ENCODE assay signal across 8 mouse cellular contexts in genomic region chr5:124551349-124552093, GRCm38 (mm10). TPM values are rescaled to one million over a fixed set of nuclear protein-coding genes. Genes with fewer than 3 reads are reported as not detected.
DNase-seq lines count a peak whose midpoint lies in the region; ATAC-seq and TF ChIP-seq lines count a peak whose summit lies in the region.
"Not testable (repeated sequence)": the region's sequence is repeated elsewhere in the genome, so short reads cannot be mapped to it uniquely, and the experiment has no call there.

No protein-coding gene starts in this region.

- DNase-seq in B cell, adult 2 months: peak; percentile 34
- not testable (repeated sequence) for DNase-seq in forebrain, embryonic 11.5 days (ENCODE audit: low spot score); kidney, adult 2 months
- DNase-seq in splenic B cell, adult 2 months (ENCODE audit: low read depth, low spot score): peak; percentile 36

- H3K9me3 ChIP-seq in forebrain, embryonic 11.5 days (ENCODE audit: control insufficient read depth, low read length); heart, embryonic 16.5 days (replicated peaks; ENCODE audit: control insufficient read depth, low read length); liver, embryonic 12.5 days (replicated peaks); midbrain, embryonic 13.5 days: not testable (repeated sequence)

- ATAC-seq in forebrain, embryonic 11.5 days (replicated peaks; ENCODE audit: low FRiP score); heart, embryonic 16.5 days (replicated peaks; ENCODE audit: extremely low read depth, insufficient read depth, low FRiP score); liver, embryonic 12.5 days; midbrain, embryonic 13.5 days: not testable (repeated sequence)

- WGBS in bone marrow, adult 2 months: 40% methylated on average over 5 of the region's 5 CpGs
- WGBS in forebrain, embryonic 11.5 days: 33% methylated on average over 5 of the region's 5 CpGs
- WGBS in heart, embryonic 16.5 days: 26% methylated on average over 5 of the region's 5 CpGs
- 35% methylated on average over 5 of the region's 5 CpGs for WGBS in kidney, adult 2 months
- 28% methylated on average over 5 of the region's 5 CpGs for WGBS in liver, embryonic 12.5 days (ENCODE audit: insufficient replicate concordance)
- 36% methylated on average over 5 of the region's 5 CpGs for WGBS in midbrain, embryonic 13.5 days

- H3K4me1 ChIP-seq in bone marrow, adult 2 months (ENCODE audit: control insufficient read depth, insufficient read depth, low read length); forebrain, embryonic 11.5 days (replicated peaks; ENCODE audit: control insufficient read depth, insufficient read depth, low read length); kidney, adult 2 months (ENCODE audit: control insufficient read depth, insufficient read depth, low read length): not testable (repeated sequence)
- peaks cover 12% of the 10 kb centered on the region; the same call in 1 of the 2 replicates for H3K4me1 ChIP-seq in heart, embryonic 16.5 days (ENCODE audit: control insufficient read depth, insufficient read depth, low read length)
- H3K4me1 ChIP-seq in liver, embryonic 12.5 days: peaks cover 21% of the 10 kb centered on the region
- peaks cover 17% of the 10 kb centered on the region for H3K4me1 ChIP-seq in midbrain, embryonic 13.5 days (replicated peaks)

- H3K4me3 ChIP-seq in bone marrow, adult 2 months (replicated peaks; ENCODE audit: control insufficient read depth, low read depth, low read length): peak overlapping the region; percentile 12
- peak overlapping the region; percentile 85 for H3K4me3 ChIP-seq in forebrain, embryonic 11.5 days (ENCODE audit: low read depth, low read length)
- H3K4me3 ChIP-seq in heart, embryonic 16.5 days (ENCODE audit: low read length): peak overlapping the region; percentile 81
- H3K4me3 ChIP-seq in kidney, adult 2 months (ENCODE audit: insufficient read depth, low read depth, low read length): 0 out of 2 replicates have a peak overlapping the region, but pooled peaks have one; percentile 9
- peak overlapping the region; percentile 91 for H3K4me3 ChIP-seq in liver, embryonic 12.5 days
- peak overlapping the region; percentile 88 for H3K4me3 ChIP-seq in midbrain, embryonic 13.5 days (replicated peaks)

- H3K9ac ChIP-seq in forebrain, embryonic 11.5 days (ENCODE audit: low read length): peak overlapping the region; percentile 79
- H3K9ac ChIP-seq in heart, embryonic 16.5 days (ENCODE audit: low read length): peak overlapping the region; percentile 79
- peak overlapping the region; percentile 80 for H3K9ac ChIP-seq in liver, embryonic 12.5 days
- peak overlapping the region; percentile 82; the same call in 1 of the 2 replicates for H3K9ac ChIP-seq in midbrain, embryonic 13.5 days (replicated peaks)

- H3K27me3 ChIP-seq in forebrain, embryonic 11.5 days (ENCODE audit: control insufficient read depth, insufficient read depth, low read length); heart, embryonic 16.5 days (ENCODE audit: control insufficient read depth, insufficient read depth, low read length); kidney, adult 2 months (replicated peaks; ENCODE audit: control insufficient read depth, insufficient read depth, low read length); liver, embryonic 12.5 days (replicated peaks); midbrain, embryonic 13.5 days; splenic B cell, adult 2 months (ENCODE audit: control insufficient read depth, insufficient read depth, low read length, poor library complexity, severe bottlenecking): not testable (repeated sequence)

- peak overlapping the region; percentile 74 for H3K4me2 ChIP-seq in forebrain, embryonic 11.5 days (ENCODE audit: low read depth, low read length, severe bottlenecking)
- H3K4me2 ChIP-seq in heart, embryonic 16.5 days (ENCODE audit: low read depth, low read length): peak overlapping the region; percentile 68
- peak overlapping the region; percentile 85 for H3K4me2 ChIP-seq in liver, embryonic 12.5 days
- peak overlapping the region; percentile 77 for H3K4me2 ChIP-seq in midbrain, embryonic 13.5 days (replicated peaks)

- not testable (repeated sequence) for H3K27ac ChIP-seq in bone marrow, adult 2 months (ENCODE audit: control insufficient read depth, insufficient read depth, low read depth, low read length, poor library complexity); forebrain, embryonic 11.5 days (ENCODE audit: low read depth, low read length); kidney, adult 2 months (ENCODE audit: insufficient read depth, low read depth, low read length); midbrain, embryonic 13.5 days
- H3K27ac ChIP-seq in heart, embryonic 16.5 days (ENCODE audit: low read length): peak overlapping the region; percentile 74
- peak overlapping the region; percentile 87 for H3K27ac ChIP-seq in liver, embryonic 12.5 days

- not testable (repeated sequence) for TF ChIP-seq POLR2A in bone marrow, adult 2 months (IDR thresholded peaks at IDR 0.05; ENCODE audit: borderline replicate concordance, control insufficient read depth, low read depth, low read length); kidney, adult 2 months (IDR thresholded peaks at IDR 0.05; ENCODE audit: low read depth, low read length)

- TF ChIP-seq CTCF in bone marrow, adult 2 months (IDR thresholded peaks at IDR 0.05; ENCODE audit: control insufficient read depth, insufficient read depth, low read length); kidney, adult 2 months (conservative IDR thresholded peaks at IDR 0.05; ENCODE audit: insufficient read depth, insufficient read length, low read depth, low read length): not testable (repeated sequence)

- not testable (repeated sequence) for H3K36me3 ChIP-seq in forebrain, embryonic 11.5 days (ENCODE audit: control insufficient read depth, insufficient read depth, low read length); kidney, adult 2 months (ENCODE audit: control insufficient read depth, insufficient read depth, low read length); splenic B cell, adult 2 months (ENCODE audit: control insufficient read depth, insufficient read depth, low read length, poor library complexity, severe bottlenecking)
- peaks cover 28% of the 10 kb centered on the region for H3K36me3 ChIP-seq in heart, embryonic 16.5 days (ENCODE audit: control insufficient read depth, insufficient read depth)
- H3K36me3 ChIP-seq in liver, embryonic 12.5 days: peaks cover 54% of the 10 kb centered on the region
- peaks cover 46% of the 10 kb centered on the region for H3K36me3 ChIP-seq in midbrain, embryonic 13.5 days

RNA-seq across cellular contexts. Expression of gene Ddx55, which starts 1.1 kb away (rescaled TPM):
- 11.7 and 22.9 TPM in 2 replicates for polyA plus RNA-seq in bone marrow, adult 2 months (2011; ENCODE audit: insufficient read depth, insufficient read length, low replicate concordance, missing spikeins)
- polyA plus RNA-seq in forebrain, embryonic 11.5 days (2014; fragmentation: Nextera tagmentation; extraction: Ambion mirVana): 16.5 and 18.3 TPM in 2 replicates
- polyA plus RNA-seq in heart, embryonic 16.5 days (2015; fragmentation: Nextera tagmentation; extraction: Ambion mirVana): 8.4 and 8.7 TPM in 2 replicates
- 7.4 and 8.9 TPM in 2 replicates for polyA plus RNA-seq in kidney, adult 2 months (2012; rRNA removed)
- polyA plus RNA-seq in liver, embryonic 12.5 days (2016; fragmentation: Nextera tagmentation; extraction: Ambion mirVana): 11.9 and 12.4 TPM in 2 replicates
- polyA plus RNA-seq in midbrain, embryonic 13.5 days (2015; fragmentation: Nextera tagmentation; extraction: Ambion mirVana): 28.0 and 28.2 TPM in 2 replicates

RNA-seq across cellular contexts. Expression of gene Tmed2, which starts 11.0 kb away (rescaled TPM):
- polyA plus RNA-seq in bone marrow, adult 2 months (2011; ENCODE audit: insufficient read depth, insufficient read length, low replicate concordance, missing spikeins): 117 TPM in 2 replicates
- 445 and 465 TPM in 2 replicates for polyA plus RNA-seq in forebrain, embryonic 11.5 days (2014; fragmentation: Nextera tagmentation; extraction: Ambion mirVana)
- 435 and 443 TPM in 2 replicates for polyA plus RNA-seq in heart, embryonic 16.5 days (2015; fragmentation: Nextera tagmentation; extraction: Ambion mirVana)
- polyA plus RNA-seq in kidney, adult 2 months (2012; rRNA removed): 97.9 and 128 TPM in 2 replicates
- 394 and 403 TPM in 2 replicates for polyA plus RNA-seq in liver, embryonic 12.5 days (2016; fragmentation: Nextera tagmentation; extraction: Ambion mirVana)
- 345 and 368 TPM in 2 replicates for polyA plus RNA-seq in midbrain, embryonic 13.5 days (2015; fragmentation: Nextera tagmentation; extraction: Ambion mirVana)

RNA-seq across cellular contexts. Expression of gene Rilpl1, which starts 20.3 kb away (rescaled TPM):
- 1.4 and 6.2 TPM in 2 replicates for polyA plus RNA-seq in bone marrow, adult 2 months (2011; ENCODE audit: insufficient read depth, insufficient read length, low replicate concordance, missing spikeins)
- 21.6 and 24.1 TPM in 2 replicates for polyA plus RNA-seq in forebrain, embryonic 11.5 days (2014; fragmentation: Nextera tagmentation; extraction: Ambion mirVana)
- polyA plus RNA-seq in heart, embryonic 16.5 days (2015; fragmentation: Nextera tagmentation; extraction: Ambion mirVana): 27.7 and 28.2 TPM in 2 replicates
- 10.4 and 12.5 TPM in 2 replicates for polyA plus RNA-seq in kidney, adult 2 months (2012; rRNA removed)
- polyA plus RNA-seq in liver, embryonic 12.5 days (2016; fragmentation: Nextera tagmentation; extraction: Ambion mirVana): 4.5 and 4.9 TPM in 2 replicates
- 9.1 and 10.3 TPM in 2 replicates for polyA plus RNA-seq in midbrain, embryonic 13.5 days (2015; fragmentation: Nextera tagmentation; extraction: Ambion mirVana)

RNA-seq across cellular contexts. Expression of gene Eif2b1, which starts 27.4 kb away (rescaled TPM):
- polyA plus RNA-seq in bone marrow, adult 2 months (2011; ENCODE audit: insufficient read depth, insufficient read length, low replicate concordance, missing spikeins): 14.9 and 16.6 TPM in 2 replicates
- 74.5 and 84.0 TPM in 2 replicates for polyA plus RNA-seq in forebrain, embryonic 11.5 days (2014; fragmentation: Nextera tagmentation; extraction: Ambion mirVana)
- polyA plus RNA-seq in heart, embryonic 16.5 days (2015; fragmentation: Nextera tagmentation; extraction: Ambion mirVana): 53.3 and 62.2 TPM in 2 replicates
- 20.5 and 23.6 TPM in 2 replicates for polyA plus RNA-seq in kidney, adult 2 months (2012; rRNA removed)
- 74.6 and 80.1 TPM in 2 replicates for polyA plus RNA-seq in liver, embryonic 12.5 days (2016; fragmentation: Nextera tagmentation; extraction: Ambion mirVana)
- 75.2 and 75.4 TPM in 2 replicates for polyA plus RNA-seq in midbrain, embryonic 13.5 days (2015; fragmentation: Nextera tagmentation; extraction: Ambion mirVana)

RNA-seq across cellular contexts. Expression of gene Gtf2h3, which starts 27.4 kb away (rescaled TPM):
- polyA plus RNA-seq in bone marrow, adult 2 months (2011; ENCODE audit: insufficient read depth, insufficient read length, low replicate concordance, missing spikeins): 7.8 and 8.3 TPM in 2 replicates
- polyA plus RNA-seq in forebrain, embryonic 11.5 days (2014; fragmentation: Nextera tagmentation; extraction: Ambion mirVana): 80.6 and 83.2 TPM in 2 replicates
- 34.3 TPM in 2 replicates for polyA plus RNA-seq in heart, embryonic 16.5 days (2015; fragmentation: Nextera tagmentation; extraction: Ambion mirVana)
- polyA plus RNA-seq in kidney, adult 2 months (2012; rRNA removed): 34.5 and 35.1 TPM in 2 replicates
- 42.1 and 43.3 TPM in 2 replicates for polyA plus RNA-seq in liver, embryonic 12.5 days (2016; fragmentation: Nextera tagmentation; extraction: Ambion mirVana)
- 62.9 and 63.9 TPM in 2 replicates for polyA plus RNA-seq in midbrain, embryonic 13.5 days (2015; fragmentation: Nextera tagmentation; extraction: Ambion mirVana)

Comparison
In these comparisons a context has a peak if more than half of its experiments do, and no peak if none do; other contexts are left out.
1. H3K4me3 ChIP-seq: peak in every context shown above with its lines; median percentile 91 in liver, embryonic 12.5 days; 88 in midbrain, embryonic 13.5 days; 85 in forebrain, embryonic 11.5 days; 81 in heart, embryonic 16.5 days; 12 in bone marrow, adult 2 months; 9 in kidney, adult 2 months.